Mouse (Mus musculus): ENCODE results near the gene Dlx3. TPM values are rescaled to one million over a fixed set of nuclear protein-coding genes. Genes with fewer than 3 reads are reported as not detected.

The Dlx3 gene
- polyA plus RNA-seq (2014; fragmentation: Illumina TruSeq; extraction: RNeasy Lipid Tissue Mini Kit (QIAGEN cat#74804); ENCODE audit: low read depth, low replicate concordance) = not detected

DNA sequence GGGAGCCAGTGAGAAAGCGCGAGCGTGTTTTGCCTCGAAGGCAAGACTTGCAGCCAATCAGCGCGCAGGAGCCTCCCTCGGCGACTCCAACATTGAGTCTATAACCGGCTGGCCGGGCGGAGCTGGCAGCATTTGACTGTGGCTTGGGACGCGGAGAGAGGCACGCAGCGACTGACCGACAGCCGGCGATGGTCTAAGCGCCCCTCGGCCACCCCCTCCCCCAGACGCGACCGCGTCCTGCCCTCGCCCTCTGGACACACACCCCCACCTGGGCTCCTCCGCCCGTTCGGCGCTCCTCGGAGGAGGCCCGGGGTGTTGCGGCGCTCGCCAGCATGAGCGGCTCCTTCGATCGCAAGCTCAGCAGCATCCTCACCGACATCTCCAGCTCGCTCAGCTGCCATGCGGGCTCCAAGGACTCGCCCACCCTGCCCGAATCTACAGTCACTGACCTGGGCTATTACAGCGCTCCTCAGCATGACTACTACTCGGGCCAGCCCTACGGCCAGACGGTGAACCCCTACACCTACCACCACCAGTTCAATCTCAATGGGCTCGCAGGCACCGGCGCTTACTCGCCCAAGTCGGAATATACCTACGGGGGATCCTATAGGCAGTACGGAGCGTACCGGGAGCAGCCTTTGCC, at the start of gene Dlx3:
TSS of gene Dlx3 (plus strand) at position 130 of the 643 bp plus-strand sequence.

GRCm38 (mm10) chr11:95076536-95077111, 43.3 kb upstream of the Dlx3 start, which contains the start of gene Itga3:
Gene Itga3 (minus strand): TSS chr11:95076801.

GRCm38 (mm10) chr11:95145851-95146403, 26.0 kb downstream of the Dlx3 start, which contains the start of gene Dlx4:
Gene Dlx4 (minus strand): TSS chr11:95146263.

Other genes with a start within 250 kb of the Dlx3 start
- gene Col1a1, start 183.9 kb upstream of the Dlx3 start, polyA plus RNA-seq (2014; fragmentation: Illumina TruSeq; extraction: RNeasy Lipid Tissue Mini Kit (QIAGEN cat#74804); ENCODE audit: low read depth, low replicate concordance) = 1.8 TPM
- gene Hils1, start 152.5 kb upstream of the Dlx3 start, polyA plus RNA-seq (2014; fragmentation: Illumina TruSeq; extraction: RNeasy Lipid Tissue Mini Kit (QIAGEN cat#74804); ENCODE audit: low read depth, low replicate concordance) = 95.6 TPM
- gene Sgca, start 143.8 kb upstream of the Dlx3 start, polyA plus RNA-seq (2014; fragmentation: Illumina TruSeq; extraction: RNeasy Lipid Tissue Mini Kit (QIAGEN cat#74804); ENCODE audit: low read depth, low replicate concordance) = 0.14 TPM
- 5.4 TPM for gene Ppp1r9b, start 129.1 kb upstream of the Dlx3 start, polyA plus RNA-seq (2014; fragmentation: Illumina TruSeq; extraction: RNeasy Lipid Tissue Mini Kit (QIAGEN cat#74804); ENCODE audit: low read depth, low replicate concordance)
- gene Samd14, start 110.2 kb upstream of the Dlx3 start, polyA plus RNA-seq (2014; fragmentation: Illumina TruSeq; extraction: RNeasy Lipid Tissue Mini Kit (QIAGEN cat#74804); ENCODE audit: low read depth, low replicate concordance) = not detected
- gene Pdk2, start 78.8 kb upstream of the Dlx3 start, polyA plus RNA-seq (2014; fragmentation: Illumina TruSeq; extraction: RNeasy Lipid Tissue Mini Kit (QIAGEN cat#74804); ENCODE audit: low read depth, low replicate concordance) = 11.8 TPM
- 0.07 TPM for gene Itga3, start 43.3 kb upstream of the Dlx3 start, polyA plus RNA-seq (2014; fragmentation: Illumina TruSeq; extraction: RNeasy Lipid Tissue Mini Kit (QIAGEN cat#74804); ENCODE audit: low read depth, low replicate concordance)
- gene Dlx4, start 26.1 kb downstream of the Dlx3 start, polyA plus RNA-seq (2014; fragmentation: Illumina TruSeq; extraction: RNeasy Lipid Tissue Mini Kit (QIAGEN cat#74804); ENCODE audit: low read depth, low replicate concordance) = 1.1 TPM
- not detected for gene Tac4, start 141.4 kb downstream of the Dlx3 start, polyA plus RNA-seq (2014; fragmentation: Illumina TruSeq; extraction: RNeasy Lipid Tissue Mini Kit (QIAGEN cat#74804); ENCODE audit: low read depth, low replicate concordance)
- 121 TPM for gene Kat7, start 190.1 kb downstream of the Dlx3 start, polyA plus RNA-seq (2014; fragmentation: Illumina TruSeq; extraction: RNeasy Lipid Tissue Mini Kit (QIAGEN cat#74804); ENCODE audit: low read depth, low replicate concordance)
- gene Fam117a, start 216.9 kb downstream of the Dlx3 start, polyA plus RNA-seq (2014; fragmentation: Illumina TruSeq; extraction: RNeasy Lipid Tissue Mini Kit (QIAGEN cat#74804); ENCODE audit: low read depth, low replicate concordance) = 1.2 TPM